Mouse (Mus musculus) megakaryocyte, embryonic 14.5 days (primary cell): ENCODE results near the gene Olfr1348.
"Not testable (repeated sequence)": the region's sequence is repeated elsewhere in the genome, so short reads cannot be mapped to it uniquely, and the experiment has no call there.

ENCODE experiments used
- FLI1 ChIP-seq: IDR thresholded peaks from 2 replicates; pipeline ENCODE4 v1.6.1; 2012; ENCODE audit warnings: low read length, inconsistent platforms, mixed read lengths
- GATA1 ChIP-seq: IDR thresholded peaks from 3 replicates; pipeline ENCODE4 v1.6.1; 2012; ENCODE audit warnings: mixed read lengths, low read length, inconsistent platforms, borderline replicate concordance

DNA sequence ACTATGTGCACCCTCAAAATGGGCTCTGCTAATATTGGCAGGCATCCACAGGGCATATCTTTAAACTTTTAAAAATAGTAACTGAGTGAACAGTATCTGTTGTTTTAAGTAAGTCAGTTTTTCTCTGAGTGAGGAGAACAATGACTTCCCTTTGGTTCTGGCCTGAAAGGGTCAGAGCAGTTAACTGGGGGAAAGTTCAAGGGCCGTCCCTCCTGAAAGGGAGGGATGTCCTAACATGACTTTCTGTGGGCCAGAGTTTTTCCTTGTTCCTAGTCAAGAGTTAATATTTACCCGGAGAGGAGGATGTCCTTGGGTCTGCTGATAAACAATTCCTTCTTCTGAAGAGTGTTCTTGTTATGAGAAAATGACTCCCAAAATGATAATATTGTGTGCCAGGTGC is 30.9 kb downstream of the Olfr1348 start:
- TF ChIP-seq FLI1, GATA1: not testable (repeated sequence)
